Mouse (Mus musculus): ENCODE measurements around the gene Dspp. TPM values are rescaled to one million over a fixed set of nuclear protein-coding genes. Genes with fewer than 3 reads are reported as not detected.

The Dspp gene
- total RNA-seq, 2 experiments from 2014 or later: not detected

GRCm38 (mm10) chr5:104187281-104187680 is 16.8 kb downstream of the Dspp start:
- ATAC-seq (replicated peaks; ENCODE audit: poor library complexity, severe bottlenecking): no peak

DNA sequence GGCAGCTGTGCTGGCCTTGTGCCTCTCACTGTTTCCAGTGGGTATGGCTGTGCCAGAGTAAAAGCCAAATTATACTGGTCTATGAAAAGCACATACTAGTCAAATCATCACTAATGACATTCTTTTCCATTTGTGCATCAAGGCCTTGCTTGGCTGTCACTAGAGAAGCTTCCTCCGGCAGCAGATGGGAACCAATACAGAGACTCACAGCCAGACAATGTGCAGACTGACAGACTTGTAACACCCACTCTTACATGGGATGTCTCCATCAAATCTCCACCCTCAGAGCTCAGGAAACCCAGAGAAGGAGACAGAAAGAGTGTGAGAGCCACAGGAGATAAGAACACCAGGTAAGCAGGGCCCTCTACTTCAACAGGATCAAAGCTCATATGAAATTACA is 24.6 kb downstream of the Dspp start:
- no peak for ATAC-seq (replicated peaks; ENCODE audit: poor library complexity, severe bottlenecking)

DNA sequence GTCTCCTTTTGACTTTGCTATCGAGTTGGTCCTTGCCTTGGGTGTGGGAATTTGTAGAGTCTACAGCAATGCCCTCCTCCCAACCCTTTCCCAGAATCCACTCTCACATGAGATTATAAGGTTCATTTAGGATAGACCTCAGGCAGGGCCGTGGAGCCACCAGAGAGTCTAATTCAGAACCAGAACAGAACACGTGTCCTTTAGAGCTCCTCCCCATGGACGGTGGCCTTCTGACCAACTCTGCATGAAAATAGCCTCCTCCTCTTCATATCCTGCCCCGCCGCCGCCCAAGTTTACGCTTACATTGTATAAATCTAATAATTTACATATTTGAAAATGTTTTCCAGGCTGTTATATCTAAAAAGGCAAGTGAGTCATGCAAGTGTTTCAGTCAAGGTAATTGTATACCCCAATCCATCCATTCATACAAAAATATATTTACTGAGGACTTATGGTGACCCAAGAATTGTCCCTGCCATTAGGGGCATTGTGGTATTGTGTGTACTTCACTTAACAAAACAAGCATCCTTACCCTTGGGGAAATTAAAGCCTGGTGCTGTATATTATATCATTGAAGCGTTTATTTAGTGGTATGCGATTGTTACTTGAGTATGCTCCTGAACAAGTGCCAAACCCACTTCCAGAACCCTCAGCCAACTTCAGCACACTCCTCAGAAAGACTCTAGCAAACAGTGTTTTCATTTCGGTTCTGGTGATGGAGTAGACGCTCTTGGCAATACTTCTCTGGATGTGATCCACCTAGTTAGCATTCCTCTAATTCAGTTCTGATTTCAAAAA is 30.8 kb downstream of the Dspp start:
- no peak for ATAC-seq (replicated peaks; ENCODE audit: poor library complexity, severe bottlenecking)

DNA sequence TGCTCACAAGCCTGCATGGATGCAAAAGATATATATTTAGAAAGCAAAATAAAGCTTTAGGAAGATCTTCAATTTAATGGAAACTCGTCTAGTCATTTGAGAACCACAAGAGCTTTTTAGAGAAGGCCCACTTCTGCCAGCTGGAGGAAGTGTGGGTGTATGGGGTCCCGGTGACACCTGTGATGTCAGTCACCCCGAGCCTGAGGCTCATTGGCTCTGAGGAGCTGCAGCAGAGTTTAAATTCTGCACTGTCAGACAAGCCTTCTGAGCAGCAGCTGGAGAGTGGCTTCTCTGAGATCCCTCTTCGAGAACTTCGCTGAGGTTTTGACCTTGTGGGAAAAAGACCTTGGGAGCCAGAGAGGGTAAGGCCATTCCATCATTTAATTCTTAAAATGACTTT is 31.8 kb downstream of the Dspp start, which contains the start of gene Dmp1:
Gene Dmp1, plus strand, starts transcription at position 263 of the 400 bp plus-strand sequence.
- ATAC-seq (replicated peaks; ENCODE audit: poor library complexity, severe bottlenecking): no peak

DNA sequence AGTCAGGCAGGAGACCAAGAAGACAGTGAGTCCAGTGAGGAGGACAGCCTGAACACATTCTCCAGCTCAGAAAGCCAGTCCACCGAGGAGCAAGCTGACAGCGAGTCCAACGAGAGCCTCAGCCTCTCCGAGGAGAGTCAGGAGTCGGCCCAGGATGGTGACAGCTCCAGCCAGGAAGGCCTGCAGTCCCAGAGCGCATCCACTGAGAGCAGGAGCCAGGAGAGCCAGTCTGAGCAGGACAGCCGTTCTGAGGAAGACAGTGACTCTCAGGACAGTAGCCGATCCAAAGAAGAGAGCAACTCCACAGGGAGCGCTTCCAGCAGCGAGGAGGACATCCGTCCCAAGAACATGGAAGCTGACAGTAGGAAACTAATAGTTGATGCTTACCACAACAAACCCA is 42.0 kb downstream of the Dspp start:
- no peak for ATAC-seq (replicated peaks; ENCODE audit: poor library complexity, severe bottlenecking)

DNA sequence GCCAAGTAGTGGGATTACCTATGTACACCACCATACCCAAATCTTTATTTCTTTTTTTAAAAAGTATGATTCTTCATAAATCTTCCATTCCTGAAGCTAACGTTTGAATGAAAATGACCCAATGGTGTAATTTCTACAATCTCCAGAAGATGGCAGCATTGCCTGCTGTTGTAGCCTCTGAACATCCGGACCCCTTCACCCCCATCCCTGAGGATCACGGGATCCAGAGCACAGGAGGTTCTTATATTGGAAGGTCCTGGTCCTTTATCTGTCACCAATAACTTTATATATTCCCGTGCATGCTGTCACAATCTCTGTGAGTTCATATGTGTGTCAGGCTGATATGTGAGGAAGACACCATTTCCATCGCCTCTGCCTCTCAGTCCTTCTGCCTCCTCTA is 48.4 kb downstream of the Dspp start:
- ATAC-seq (replicated peaks; ENCODE audit: poor library complexity, severe bottlenecking): peak; percentile 62

GRCm38 (mm10) chr5:104224299-104224698 is 53.8 kb downstream of the Dspp start:
- no peak for ATAC-seq (replicated peaks; ENCODE audit: poor library complexity, severe bottlenecking)

DNA sequence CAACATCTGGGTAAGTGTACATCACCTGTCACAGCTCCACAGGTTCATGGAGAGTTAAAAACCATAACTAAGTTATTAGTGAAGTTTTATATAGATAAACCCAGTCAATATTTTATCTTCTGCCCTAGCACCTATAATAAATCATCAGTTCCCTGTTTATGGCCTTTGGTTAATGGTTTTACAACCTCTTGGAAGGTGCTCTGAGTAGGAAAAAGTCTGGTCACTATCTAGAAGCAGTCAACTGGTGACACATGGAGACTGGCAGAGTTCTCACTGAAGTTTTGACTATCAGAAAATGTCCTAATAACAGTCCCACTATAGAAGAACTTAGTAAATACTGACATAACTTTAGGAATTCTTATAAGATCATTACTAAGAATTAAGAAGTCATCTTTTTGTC is 54.2 kb downstream of the Dspp start:
- no peak for ATAC-seq (replicated peaks; ENCODE audit: poor library complexity, severe bottlenecking)

- no peak for ATAC-seq (replicated peaks; ENCODE audit: poor library complexity, severe bottlenecking)
Measured at GRCm38 (mm10) chr5:104228497-104228896, 58.0 kb downstream of the Dspp start.

Other genes starting within 250 kb of the Dspp start
- not detected in 2 replicates for gene Hsd17b13, start 193.3 kb upstream of the Dspp start, total RNA-seq (2014; fragmentation: Nextera tagmentation)
- gene Hsd17b13, start 193.3 kb upstream of the Dspp start, total RNA-seq (2017): not detected in 2 replicates
- 63.1 and 79.0 TPM in 2 replicates for gene Hsd17b11, start 148.8 kb upstream of the Dspp start, total RNA-seq (2014; fragmentation: Nextera tagmentation)
- gene Hsd17b11, start 148.8 kb upstream of the Dspp start, total RNA-seq (2017): 79.8 and 93.7 TPM in 2 replicates
- 21.3 and 32.5 TPM in 2 replicates for gene Nudt9, start 124.4 kb upstream of the Dspp start, total RNA-seq (2014; fragmentation: Nextera tagmentation)
- 37.4 and 43.8 TPM in 2 replicates for gene Nudt9, start 124.4 kb upstream of the Dspp start, total RNA-seq (2017)
- not detected in 2 replicates for gene Gm17660, start 93.1 kb upstream of the Dspp start, total RNA-seq (2014; fragmentation: Nextera tagmentation)
- gene Gm17660, start 93.1 kb upstream of the Dspp start, total RNA-seq (2017): not detected in 2 replicates
- not detected in 2 replicates for gene Sparcl1, start 57.0 kb upstream of the Dspp start, total RNA-seq (2014; fragmentation: Nextera tagmentation)
- not detected in 2 replicates for gene Sparcl1, start 57.0 kb upstream of the Dspp start, total RNA-seq (2017)
- gene Dmp1, start 31.9 kb downstream of the Dspp start, total RNA-seq (2014; fragmentation: Nextera tagmentation): not detected in 2 replicates
- gene Dmp1, start 31.9 kb downstream of the Dspp start, total RNA-seq (2017): not detected in 2 replicates
- gene Ibsp, start 128.5 kb downstream of the Dspp start, total RNA-seq (2014; fragmentation: Nextera tagmentation): not detected in 2 replicates
- 1.0 TPM in 1 of 2 replicates, not detected in the other for gene Ibsp, start 128.5 kb downstream of the Dspp start, total RNA-seq (2017)
- not detected in 2 replicates for gene Mepe, start 154.6 kb downstream of the Dspp start, total RNA-seq (2014; fragmentation: Nextera tagmentation)
- gene Mepe, start 154.6 kb downstream of the Dspp start, total RNA-seq (2017): not detected in 2 replicates

All from granulocyte monocyte progenitor cell, adult 5-6 weeks (primary cell).